ENCODE assay signal across 9 mouse cellular contexts in genomic region chr13:28502171-28502570, GRCm38 (mm10).
DNase-seq lines count a peak whose midpoint lies in the region; ATAC-seq lines count a peak whose summit lies in the region.
"Had no signal": no experiment of that assay in that cellular context is flagged by ENCODE, and none has a peak within 500 bp of the region (broad histone marks: within the 10 kb centered on the region; RNA-seq: fewer than 3 reads in every experiment).

No protein-coding gene starts in this region.

- no peaks in the 10 kb centered on the region for H3K36me3 ChIP-seq in heart, embryonic 13.5 days
- H3K36me3 ChIP-seq in midbrain, embryonic 16.5 days (ENCODE audit: control insufficient read depth, insufficient read depth, low read length) = no peaks in the 10 kb centered on the region

- ATAC-seq in activated CD4-positive, CD25-positive, alpha-beta regulatory T cell, adult 4 months = peak; percentile 99
- ATAC-seq in heart, embryonic 13.5 days (ENCODE audit: extremely low read depth, insufficient number of reproducible peaks, low FRiP score, low TSS enrichment) = peak; percentile 66
- ATAC-seq in midbrain, embryonic 16.5 days = no peak

- 20% methylated on average over 2 of the region's 2 CpGs for WGBS in heart, embryonic 13.5 days
- 69% methylated on average over 2 of the region's 2 CpGs for WGBS in midbrain, embryonic 16.5 days

- H3K27ac ChIP-seq in heart, embryonic 13.5 days (replicated peaks) = peak overlapping the region; percentile 61
- no peak overlapping the region for H3K27ac ChIP-seq in midbrain, embryonic 16.5 days (ENCODE audit: low read length)
- H3K27ac ChIP-seq: midbrain, embryonic 12.5 days had no signal

- H3K9me3 ChIP-seq in heart, embryonic 13.5 days = no peaks in the 10 kb centered on the region
- no peaks in the 10 kb centered on the region for H3K9me3 ChIP-seq in midbrain, embryonic 16.5 days (replicated peaks; ENCODE audit: control insufficient read depth, low read length, poor library complexity, severe bottlenecking)
- H3K9me3 ChIP-seq: midbrain, embryonic 12.5 days had no signal

- no peaks in the 10 kb centered on the region for H3K27me3 ChIP-seq in heart, embryonic 13.5 days (replicated peaks)
- no peaks in the 10 kb centered on the region for H3K27me3 ChIP-seq in midbrain, embryonic 16.5 days (ENCODE audit: control insufficient read depth, insufficient read depth, low read depth, low read length)
- H3K27me3 ChIP-seq: midbrain, embryonic 12.5 days had no signal

- H3K4me3 ChIP-seq in heart, embryonic 13.5 days = no peak overlapping the region
- H3K4me3 ChIP-seq in midbrain, embryonic 16.5 days (ENCODE audit: low read depth, low read length) = no peak overlapping the region
- H3K4me3 ChIP-seq: midbrain, embryonic 12.5 days had no signal

- H3K9ac ChIP-seq in heart, embryonic 13.5 days = no peak overlapping the region
- no peak overlapping the region for H3K9ac ChIP-seq in midbrain, embryonic 16.5 days (ENCODE audit: low read depth, low read length)
- H3K9ac ChIP-seq: midbrain, embryonic 12.5 days had no signal

- H3K4me2 ChIP-seq in heart, embryonic 13.5 days = no peak overlapping the region
- no peak overlapping the region for H3K4me2 ChIP-seq in midbrain, embryonic 16.5 days (ENCODE audit: low read length)
- H3K4me2 ChIP-seq: midbrain, embryonic 12.5 days had no signal

- peak; percentile 10 for DNase-seq in A20 (ENCODE audit: low read depth, low spot score)
- DNase-seq in kidney, postnatal 4 days = peak; percentile 54 to 65
- DNase-seq in naive thymus-derived CD4-positive, alpha-beta T cell, adult 2 months (ENCODE audit: low read depth) = peak; percentile 79
- DNase-seq in right cerebral cortex, adult 18-20 months = no peak
- no peak for DNase-seq in cerebellum, adult 11 months

- H3K4me1 ChIP-seq in heart, embryonic 13.5 days = peaks cover 18% of the 10 kb centered on the region
- H3K4me1 ChIP-seq in midbrain, embryonic 16.5 days (ENCODE audit: control insufficient read depth, insufficient read depth, low read length) = no peaks in the 10 kb centered on the region

Comparison
In these comparisons a context has a peak if more than half of its experiments do, and no peak if none do; other contexts are left out.
1. DNase-seq: peak in A20 (single experiment), kidney, postnatal 4 days (2 of 2) and naive thymus-derived CD4-positive, alpha-beta T cell, adult 2 months (single experiment); none in right cerebral cortex, adult 18-20 months (single experiment) and cerebellum, adult 11 months (single experiment).